Mouse (Mus musculus) 3134 (cell line): Measurements from ENCODE around the gene Siah1b.

Source experiments
- DNase-seq: peaks from one replicate; pipeline ENCODE4 v3.0.0-alpha.2; 2011; ENCODE audit warnings: low spot score; ENCODE audit not compliant: insufficient read length; ENCODE audit errors: extremely low read depth

Gene Siah1b

GRCm38 (mm10) chrX:164076040-164076775 lies at the start of gene Siah1b:
Gene Siah1b (minus strand): TSS chrX:164076493.
- DNase-seq: peak; percentile 92

GRCm38 (mm10) chrX:164123942-164124341 lies 47.6 kb upstream of the Siah1b start:
- no peak for DNase-seq

GRCm38 (mm10) chrX:164113744-164114143 lies 37.5 kb upstream of the Siah1b start:
- no peak for DNase-seq

- DNase-seq: no peak
Measured at GRCm38 (mm10) chrX:164111146-164111545, 34.9 kb upstream of the Siah1b start.

- DNase-seq: no peak
Measured at GRCm38 (mm10) chrX:164102656-164103055, 26.4 kb upstream of the Siah1b start.

GRCm38 (mm10) chrX:164102198-164102597 lies 25.9 kb upstream of the Siah1b start:
- DNase-seq: no peak

- DNase-seq: no peak
Measured at GRCm38 (mm10) chrX:164101483-164101882, 25.2 kb upstream of the Siah1b start.

GRCm38 (mm10) chrX:164095838-164096237 lies 19.5 kb upstream of the Siah1b start:
- DNase-seq: no peak

- DNase-seq: no peak
Measured at GRCm38 (mm10) chrX:164093435-164093834, 17.1 kb upstream of the Siah1b start.

- DNase-seq: no peak
Measured at GRCm38 (mm10) chrX:164092300-164093169, 16.2 kb upstream of the Siah1b start.

- DNase-seq: no peak
Measured at GRCm38 (mm10) chrX:164089916-164090315, 13.6 kb upstream of the Siah1b start.

GRCm38 (mm10) chrX:164088582-164088981 lies 12.3 kb upstream of the Siah1b start, which contains the start of gene Cltrn:
Gene Cltrn (plus strand): TSS chrX:164088830.
- no peak for DNase-seq

GRCm38 (mm10) chrX:164082030-164082429 lies 5.7 kb upstream of the Siah1b start:
- no peak for DNase-seq

- no peak for DNase-seq
Measured at GRCm38 (mm10) chrX:164068968-164069367, 7.3 kb downstream of the Siah1b start.

GRCm38 (mm10) chrX:164066185-164066584 lies 10.1 kb downstream of the Siah1b start:
- DNase-seq: peak; percentile 27

- DNase-seq: no peak
Measured at GRCm38 (mm10) chrX:164059070-164059469, 17.2 kb downstream of the Siah1b start.

- no peak for DNase-seq
Measured at GRCm38 (mm10) chrX:164058523-164058922, 17.8 kb downstream of the Siah1b start.

GRCm38 (mm10) chrX:164055726-164056125 lies 20.6 kb downstream of the Siah1b start:
- no peak for DNase-seq

GRCm38 (mm10) chrX:164046736-164047135 lies 29.6 kb downstream of the Siah1b start:
- no peak for DNase-seq

GRCm38 (mm10) chrX:164042069-164042468 lies 34.2 kb downstream of the Siah1b start:
- no peak for DNase-seq

GRCm38 (mm10) chrX:164038882-164039281 lies 37.4 kb downstream of the Siah1b start:
- no peak for DNase-seq

- no peak for DNase-seq
Measured at GRCm38 (mm10) chrX:164035931-164036330, 40.4 kb downstream of the Siah1b start.
